Mouse (Mus musculus) lung, postnatal 10 days (tissue): Measurements from ENCODE around the gene Grk3.

Experiments used
- DNase-seq: peaks from one replicate; pipeline ENCODE4 v3.0.0; 2021

The Grk3 gene

DNA sequence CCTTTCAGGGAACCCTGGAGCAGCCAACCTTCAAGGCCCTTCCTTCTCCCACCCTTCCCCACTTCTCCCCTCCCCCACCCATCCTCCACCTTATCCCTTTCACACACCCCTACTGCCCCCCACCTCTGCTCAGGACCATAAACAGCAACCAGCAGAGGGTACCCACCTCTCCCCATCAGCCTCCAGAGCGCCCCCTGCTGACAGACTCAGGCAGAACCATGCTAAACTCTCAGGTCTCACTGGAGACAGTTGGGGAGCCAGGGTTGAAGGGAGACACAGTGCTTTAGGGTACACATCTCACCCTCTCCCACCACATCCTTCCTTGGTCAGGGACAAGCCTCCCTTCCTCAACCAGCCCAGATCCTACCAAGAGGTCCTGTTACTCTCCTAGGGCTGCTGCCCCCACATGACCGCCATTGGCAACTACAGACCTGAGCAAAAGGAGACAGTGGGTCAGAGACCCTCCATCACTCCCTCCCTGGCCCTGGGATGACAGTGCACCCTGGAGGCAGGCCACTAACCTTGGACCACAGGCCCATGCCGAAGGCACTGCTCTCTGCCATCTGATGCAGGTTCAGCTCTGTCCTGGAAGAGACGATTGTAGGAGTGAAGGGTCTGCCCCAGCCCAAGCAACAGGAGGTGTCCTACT, 150.7 kb downstream of the Grk3 start:
- DNase-seq = peak; percentile 62
